Mouse (Mus musculus): ENCODE measurements at regions not wholly inside any gene's neighbourhood (a gene's known extent, or its start where the extent isn't known, plus 50 kb on each side); places are given as distances from the start of the nearest gene placed in this dataset.

DNA sequence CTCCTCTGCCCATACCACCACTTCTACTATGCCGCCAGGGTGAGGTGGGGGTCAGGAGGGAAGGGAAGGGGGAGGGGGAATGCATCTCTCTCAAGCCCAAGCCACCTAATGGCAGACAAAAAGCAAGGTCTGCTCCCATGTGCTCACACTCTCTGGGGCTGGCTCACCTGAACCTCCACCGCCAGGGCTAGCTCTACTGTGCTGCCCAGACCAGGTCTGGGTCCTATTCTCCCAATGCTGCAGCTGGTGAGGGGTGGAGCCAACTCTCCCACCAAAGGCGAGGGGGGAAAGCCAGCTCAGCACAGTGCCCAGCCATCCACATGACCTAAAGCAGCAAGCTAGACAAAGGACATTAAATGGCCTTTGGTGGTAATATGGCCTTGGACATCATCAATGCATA lies 158.6 kb downstream of the Chic2 start:
- DNase-seq (ENCODE audit: low read depth, low spot score) = no peak

GRCm38 (mm10) chr5:74882563-74882962 lies 162.0 kb downstream of the Chic2 start:
- DNase-seq (ENCODE audit: low read depth, low spot score) = no peak

DNA sequence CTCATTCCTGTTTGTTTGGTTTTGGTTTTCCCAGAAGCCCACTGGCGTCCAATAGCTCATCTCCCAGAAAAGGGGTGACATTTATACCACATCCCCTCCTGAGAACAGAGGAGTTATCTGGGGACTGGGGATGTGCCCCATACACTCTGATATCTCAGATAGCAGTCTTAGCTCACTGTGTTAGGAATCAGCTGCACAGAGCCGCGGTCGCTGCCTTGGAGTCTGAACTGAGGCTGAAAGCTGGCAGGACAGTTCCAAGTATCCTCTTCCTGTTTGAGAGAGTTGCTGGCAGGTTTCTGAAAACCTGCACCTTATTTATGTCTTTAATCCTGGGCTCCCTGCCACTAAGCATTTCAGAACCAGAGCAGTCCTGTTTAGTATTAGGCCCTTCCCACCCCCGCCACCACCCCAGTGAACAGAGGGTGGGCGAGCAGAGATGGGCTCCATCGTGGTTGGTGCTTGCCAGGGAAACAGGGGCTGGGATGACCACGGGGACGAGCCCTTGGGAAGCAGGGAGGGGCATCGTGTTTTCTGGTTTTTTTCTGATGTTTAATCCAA lies 163.8 kb downstream of the Chic2 start:
- no peak for DNase-seq (ENCODE audit: low read depth, low spot score)

- no peak for DNase-seq (ENCODE audit: low read depth, low spot score)
Measured at GRCm38 (mm10) chr5:74880048-74880437, 164.5 kb downstream of the Chic2 start.

DNA sequence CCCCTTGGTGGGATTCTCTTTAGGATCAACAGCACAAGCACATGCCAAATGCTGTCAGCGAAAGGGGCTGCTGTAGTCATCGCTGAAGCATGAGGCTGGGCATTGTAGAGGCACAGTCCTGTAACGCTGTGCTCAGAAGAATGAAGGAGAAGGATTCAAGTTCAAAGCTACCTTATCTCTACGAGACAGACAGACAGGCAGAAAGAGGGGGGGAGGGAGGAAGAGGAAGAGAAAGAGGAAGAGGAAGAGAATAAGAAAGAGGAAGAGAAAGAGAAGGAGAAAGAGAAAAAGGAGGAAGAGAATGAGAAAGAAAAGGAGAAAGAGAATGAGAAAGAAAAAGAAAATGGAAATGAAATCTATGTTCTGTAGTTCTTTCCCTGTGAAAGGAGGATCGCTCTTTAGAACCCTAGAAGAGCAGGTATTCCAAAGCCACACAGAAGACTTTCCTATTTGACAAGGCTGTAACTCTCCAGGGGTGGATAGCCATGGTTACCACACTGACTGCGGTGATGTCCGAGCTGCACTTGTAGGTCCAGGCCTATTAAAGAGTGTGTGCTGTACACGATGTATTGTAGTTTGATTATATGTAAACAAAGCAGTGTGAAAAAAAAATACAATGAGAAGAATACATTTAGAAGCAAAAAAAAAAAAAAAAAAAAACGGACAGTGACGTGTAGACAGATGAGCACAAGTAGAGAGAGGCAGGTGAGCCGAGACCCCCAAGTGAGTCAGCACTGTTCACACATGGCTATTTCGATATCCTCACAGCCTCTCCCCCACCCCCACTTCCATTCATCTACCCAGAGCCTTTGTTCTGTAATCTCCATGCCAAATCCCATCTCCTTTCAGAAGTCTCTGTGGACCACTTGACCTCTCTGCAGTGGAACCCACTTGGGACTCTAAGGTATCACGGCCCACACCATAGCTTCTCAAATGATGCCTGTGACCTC lies 165.2 kb downstream of the Chic2 start:
- no peak for DNase-seq (ENCODE audit: low read depth, low spot score)

GRCm38 (mm10) chr5:74877595-74877994 lies 167.0 kb downstream of the Chic2 start:
- DNase-seq (ENCODE audit: low read depth, low spot score) = no peak

- DNase-seq (ENCODE audit: low read depth, low spot score) = no peak
Measured at GRCm38 (mm10) chr5:74877185-74877584, 167.4 kb downstream of the Chic2 start.

DNA sequence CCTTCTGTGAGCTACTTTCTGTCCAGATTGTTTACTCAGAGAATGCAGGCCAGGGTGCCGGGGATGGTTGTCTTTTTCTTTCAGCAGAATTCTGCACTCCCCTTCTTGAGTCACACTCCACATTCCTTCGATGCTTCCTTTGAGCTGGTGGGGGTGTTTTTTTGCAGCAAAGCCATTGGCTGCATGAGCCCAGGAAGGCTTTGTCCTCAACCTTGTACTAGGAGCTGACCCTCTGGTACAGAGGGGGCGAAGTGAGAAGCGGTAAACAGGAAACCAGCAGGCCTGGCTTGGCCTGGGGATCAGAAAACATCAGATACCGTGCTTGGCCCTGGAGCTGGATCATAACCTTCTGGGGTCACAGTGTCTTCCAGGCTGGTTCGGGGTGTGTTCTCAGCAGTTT lies 169.9 kb downstream of the Chic2 start:
- no peak for DNase-seq (ENCODE audit: low read depth, low spot score)

DNA sequence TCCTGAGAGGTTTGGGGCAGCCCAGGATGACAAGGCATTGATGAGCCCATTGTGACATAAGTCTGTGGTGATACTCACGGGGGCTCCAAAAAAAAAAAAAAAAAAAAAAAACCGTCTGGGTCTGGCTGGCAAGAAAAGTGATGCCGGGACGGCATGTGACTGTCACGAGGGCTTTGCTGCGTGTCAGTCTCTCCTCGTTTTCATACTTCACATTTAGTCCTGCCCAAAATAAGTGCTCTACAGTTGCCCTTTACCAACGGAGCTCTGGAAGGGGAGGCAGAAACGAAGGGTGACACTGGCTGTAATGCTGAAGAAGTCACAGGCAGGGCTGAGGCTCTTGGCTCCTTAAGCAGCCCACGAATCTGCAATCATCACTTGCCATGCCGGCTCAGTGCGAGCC lies 167.9 kb upstream of the Lnx1 start:
- DNase-seq (ENCODE audit: low read depth, low spot score) = no peak

DNA sequence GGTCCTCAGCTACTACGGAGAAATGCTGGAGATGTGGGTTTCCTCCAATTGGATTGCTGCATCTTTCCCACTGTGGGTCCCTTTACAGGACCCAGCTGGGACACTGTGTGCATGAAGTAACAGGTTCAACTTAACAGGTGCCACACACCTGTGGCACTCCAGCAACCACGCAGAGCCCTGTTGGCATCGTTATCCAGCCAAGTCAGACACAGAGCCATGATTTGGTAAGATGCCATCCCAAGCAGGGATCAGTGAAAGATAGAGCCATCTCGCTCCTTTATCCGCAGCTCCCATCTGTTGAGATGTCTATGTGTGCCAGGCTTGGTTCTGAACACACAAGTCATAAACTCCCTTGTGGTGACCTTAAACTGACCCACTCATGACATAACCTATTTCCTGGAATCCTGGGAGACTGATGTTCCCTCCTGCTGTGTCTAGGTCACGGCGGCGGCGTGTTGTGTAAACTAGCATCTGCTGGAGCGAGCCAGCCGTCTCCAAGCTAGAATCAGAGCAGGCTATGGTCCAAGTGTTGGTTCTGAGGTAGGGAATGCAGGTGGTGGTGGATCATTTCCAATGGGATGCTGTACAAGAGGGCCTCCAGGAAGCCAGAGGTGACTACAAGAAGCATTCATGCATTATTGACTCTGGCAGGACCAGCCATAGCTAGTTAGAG lies 164.5 kb upstream of the Lnx1 start:
- no peak for DNase-seq (ENCODE audit: low read depth, low spot score)

DNA sequence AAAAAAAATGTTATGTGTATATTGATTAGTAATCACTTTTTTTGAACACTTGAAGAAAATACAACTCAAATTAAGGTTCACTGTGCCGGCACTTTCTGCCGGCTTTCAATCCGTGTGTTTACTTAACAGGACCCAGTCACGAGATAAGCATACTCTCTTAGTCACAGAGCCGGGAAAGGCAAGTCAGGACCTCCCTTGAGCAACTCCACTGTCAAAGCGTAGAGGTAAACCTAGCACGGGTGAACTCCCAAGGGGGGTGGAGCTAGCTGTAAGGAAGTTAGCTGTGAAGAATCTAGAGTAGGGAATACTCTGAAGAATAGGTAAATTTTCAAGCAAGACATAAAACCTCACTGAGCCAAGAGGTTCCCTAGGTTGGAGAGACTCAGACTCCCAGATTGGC lies 164.0 kb upstream of the Lnx1 start:
- DNase-seq (ENCODE audit: low read depth, low spot score) = no peak

DNA sequence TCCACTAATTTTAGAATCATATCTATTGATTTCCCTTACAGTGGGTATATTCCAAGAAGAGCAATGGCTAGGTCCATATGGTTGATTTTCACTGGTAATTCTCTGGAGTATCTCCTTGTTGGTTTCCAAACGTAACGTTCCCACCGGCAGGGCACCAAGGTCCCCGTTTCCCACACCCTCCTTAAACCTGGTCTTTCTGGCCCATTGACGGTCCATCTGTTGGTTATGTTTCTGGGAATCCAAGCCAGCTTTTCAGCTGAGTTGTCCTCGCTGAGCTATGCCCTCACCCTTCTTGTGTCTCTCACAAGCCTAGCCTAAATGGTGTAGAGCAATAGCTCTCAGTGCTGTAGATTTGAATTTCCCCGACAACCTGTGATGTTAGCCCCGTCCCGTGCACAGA lies 162.7 kb upstream of the Lnx1 start:
- no peak for DNase-seq (ENCODE audit: low read depth, low spot score)

DNA sequence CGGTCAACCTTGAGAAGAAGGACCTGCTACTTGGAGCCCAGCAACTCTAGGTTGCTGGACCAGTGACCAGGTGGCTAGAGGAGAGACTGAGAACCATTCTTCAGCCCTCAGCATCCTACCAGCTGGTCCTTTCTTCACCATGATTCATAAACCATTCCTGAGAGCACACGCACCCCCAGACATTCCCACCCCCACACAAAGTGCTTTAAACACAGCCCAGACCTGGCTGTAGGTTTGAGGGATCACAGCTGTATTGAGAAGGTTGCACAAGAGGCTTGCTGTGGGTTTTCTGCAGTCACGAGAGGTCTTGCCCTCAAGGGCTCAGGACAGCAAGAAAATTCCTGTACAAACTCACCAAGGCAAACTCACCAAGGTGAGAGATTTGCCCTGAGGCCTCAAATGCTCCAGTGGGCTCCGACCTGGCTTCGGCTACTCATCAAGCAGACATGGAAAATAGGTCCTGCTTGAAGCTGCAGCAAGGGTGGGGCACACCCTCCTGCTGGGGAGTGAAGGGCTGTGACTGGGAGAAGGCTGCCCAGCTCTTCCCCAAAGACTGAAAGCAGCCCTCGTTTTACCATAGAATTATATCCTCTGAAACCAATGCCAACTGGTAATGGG lies 161.9 kb upstream of the Lnx1 start:
- no peak for DNase-seq (ENCODE audit: low read depth, low spot score)

DNA sequence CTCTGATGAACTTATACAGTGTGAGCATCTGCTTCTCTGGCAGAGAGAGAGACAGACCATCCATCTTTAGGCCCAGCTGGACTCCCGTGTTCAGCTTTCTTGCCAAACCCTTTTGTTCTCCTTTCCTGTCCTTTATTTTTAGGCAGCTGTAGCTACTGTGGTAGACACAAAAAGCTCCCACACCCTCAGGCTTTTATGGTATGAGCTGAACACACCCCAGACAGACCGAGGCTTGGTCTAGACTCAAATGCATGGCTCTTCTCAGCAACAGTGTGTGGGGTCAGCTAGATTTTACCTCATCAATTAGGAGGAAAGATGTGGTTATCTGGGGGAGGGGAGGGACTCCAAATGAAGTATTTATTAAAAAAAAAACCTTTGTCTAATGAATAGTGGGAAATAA lies 158.6 kb upstream of the Lnx1 start:
- no peak for DNase-seq (ENCODE audit: low read depth, low spot score)

DNA sequence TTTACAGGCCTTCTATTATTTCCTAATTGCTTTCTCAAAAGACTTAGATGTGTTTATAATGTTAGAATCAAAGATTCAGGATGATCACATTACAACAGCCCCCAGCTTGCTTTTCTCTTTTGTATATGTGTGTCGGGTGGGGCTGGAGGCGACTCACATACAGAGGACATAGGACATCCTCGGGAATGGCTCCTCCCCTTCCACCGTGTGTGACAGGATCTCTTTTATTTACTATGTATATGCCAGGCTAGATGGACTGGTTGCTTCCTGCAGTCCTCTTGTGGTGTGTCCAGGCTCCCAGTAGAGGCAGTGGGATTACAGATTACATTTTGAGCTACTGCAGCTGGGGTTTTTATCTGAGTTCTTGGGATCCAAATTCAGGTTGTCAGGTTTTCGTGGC lies 155.1 kb upstream of the Lnx1 start:
- DNase-seq (ENCODE audit: low read depth, low spot score) = no peak

GRCm38 (mm10) chr5:74857161-74857560 lies 154.4 kb upstream of the Lnx1 start:
- DNase-seq (ENCODE audit: low read depth, low spot score) = no peak

DNA sequence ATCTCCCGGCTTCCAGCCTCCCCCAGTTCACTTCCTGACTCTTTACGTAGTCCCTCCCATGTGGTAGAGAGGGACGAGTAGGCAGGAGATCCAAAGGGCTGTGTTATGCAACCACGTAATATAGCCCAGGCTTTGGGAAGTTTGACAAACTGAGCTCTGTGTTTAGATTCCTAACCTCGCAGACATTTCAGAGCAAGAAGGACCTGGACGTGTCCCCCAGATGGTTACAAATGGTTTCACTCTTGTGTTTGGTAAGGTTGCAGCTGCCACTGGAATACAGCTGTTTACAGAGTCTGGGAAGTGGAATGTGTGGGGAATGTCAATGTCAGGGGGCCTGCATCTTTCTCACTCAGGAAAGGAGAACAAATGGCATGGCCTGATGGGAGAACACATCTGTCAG lies 145.1 kb upstream of the Lnx1 start:
- DNase-seq (ENCODE audit: low read depth, low spot score) = no peak

DNA sequence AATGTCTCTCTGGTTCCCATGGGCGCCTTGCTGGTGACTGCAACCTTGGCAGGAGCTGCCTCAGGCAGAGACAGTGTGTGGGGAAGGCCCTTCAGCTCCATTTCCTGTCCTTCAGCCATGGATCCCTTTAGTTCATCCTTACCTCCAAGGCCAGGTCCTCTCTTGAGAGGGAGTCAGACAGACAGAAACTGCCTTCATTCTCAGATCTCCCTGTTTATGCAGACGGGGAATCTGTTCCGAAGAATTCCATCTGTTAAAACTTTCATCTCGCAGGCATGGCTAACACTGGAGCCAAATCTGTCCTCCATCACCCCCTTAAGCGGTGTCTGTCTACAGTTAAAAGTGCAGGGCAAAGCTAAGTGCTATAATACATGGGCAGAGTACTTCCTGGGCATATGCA lies 144.0 kb upstream of the Lnx1 start:
- DNase-seq (ENCODE audit: low read depth, low spot score) = no peak

DNA sequence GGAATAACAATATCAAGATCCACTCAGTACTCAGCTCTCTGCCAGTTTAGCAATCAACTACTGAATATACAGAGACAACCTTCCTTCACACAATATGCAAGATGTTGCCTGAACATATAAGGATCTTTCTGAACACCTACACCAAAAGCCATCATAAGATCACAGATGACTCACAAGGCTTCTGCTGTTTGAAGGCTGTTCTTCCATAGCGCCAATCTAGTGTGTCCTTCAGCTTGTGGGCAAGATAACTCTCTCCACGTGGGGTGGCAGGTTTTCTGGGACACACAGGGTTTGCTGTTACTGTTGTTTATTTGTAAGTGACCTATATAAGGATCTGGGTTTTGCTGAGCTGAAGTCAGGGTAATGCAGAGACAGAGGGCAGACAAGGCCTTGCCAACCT lies 131.7 kb upstream of the Lnx1 start:
- DNase-seq (ENCODE audit: low read depth, low spot score) = no peak

DNA sequence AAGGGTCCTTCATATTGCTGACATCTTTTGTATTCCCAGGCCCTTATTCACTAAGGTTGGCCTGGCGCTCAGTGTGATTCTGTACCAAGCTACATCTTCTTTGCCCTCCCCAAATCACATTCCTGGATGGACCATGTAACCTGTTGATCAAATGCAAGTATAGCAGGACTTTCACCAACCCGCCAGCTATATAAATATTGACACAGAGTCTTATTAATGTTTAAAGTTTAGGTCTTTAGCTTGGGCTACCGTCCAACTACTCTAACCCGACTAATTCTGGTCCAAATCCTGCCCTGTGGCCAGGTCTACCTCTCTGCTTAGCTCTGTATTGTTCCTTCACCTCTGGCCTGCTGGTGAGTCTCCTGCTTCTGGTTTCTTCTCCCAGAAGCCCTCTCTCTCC lies 131.2 kb upstream of the Lnx1 start:
- DNase-seq (ENCODE audit: low read depth, low spot score) = no peak

GRCm38 (mm10) chr5:74832011-74832410 lies 129.3 kb upstream of the Lnx1 start:
- DNase-seq (ENCODE audit: low read depth, low spot score) = no peak

DNA sequence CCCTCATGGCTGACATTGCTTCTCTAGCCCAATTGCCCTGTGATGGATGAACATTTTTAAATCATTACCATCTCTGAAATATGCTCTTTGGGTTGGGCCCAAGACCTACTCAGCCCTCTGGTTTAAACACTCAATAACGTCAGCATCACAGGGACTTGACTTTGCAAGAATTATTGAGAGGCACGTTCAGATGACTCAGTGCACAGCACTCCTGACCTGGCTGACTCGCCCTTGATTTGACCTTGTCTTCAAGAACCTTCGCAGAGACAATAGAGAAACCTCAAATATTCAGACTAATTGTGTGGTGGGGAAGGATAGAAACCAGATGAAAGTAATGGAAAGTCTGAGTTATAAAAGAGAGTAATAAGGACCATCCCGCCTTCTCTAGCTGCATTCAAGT lies 127.9 kb upstream of the Lnx1 start:
- DNase-seq (ENCODE audit: low read depth, low spot score) = no peak

Data from CD4-positive helper T cell, adult 2 months (primary cell).